In genomic region chr5:110300591-110300990, GRCm38 (mm10) we compare ENCODE assay signal across 27 mouse cellular contexts. TPM values are rescaled to one million over a fixed set of nuclear protein-coding genes. Genes with fewer than 3 reads are reported as not detected.
A peak's percentile ranks its signal among the peaks of the same experiment; 100 is the strongest.
DNase-seq lines count a peak whose midpoint lies in the region; ATAC-seq and TF ChIP-seq lines count a peak whose summit lies in the region.
"Had no signal": no experiment of that assay in that cellular context is flagged by ENCODE, and none has a peak within 500 bp of the region (broad histone marks: within the 10 kb centered on the region; RNA-seq: fewer than 3 reads in every experiment).

No protein-coding gene starts in this region.

- no peak for TF ChIP-seq POLR2A in kidney, adult 2 months (IDR thresholded peaks at IDR 0.05; ENCODE audit: low read depth, low read length)

- H3K36me3 ChIP-seq in kidney, adult 2 months (ENCODE audit: control insufficient read depth, insufficient read depth, low read length), result no peaks in the 10 kb centered on the region

- 92% methylated on average over 2 of the region's 2 CpGs for WGBS in kidney, adult 2 months

- ATAC-seq in activated CD4-positive, CD25-positive, alpha-beta regulatory T cell, adult 4 months, result peak; percentile 23
- ATAC-seq in inflammation-experienced regulatory T-cells, adult 6 months, result peak; percentile 32
- ATAC-seq: forebrain, embryonic 13.5 days; forebrain, embryonic 15.5 days; forebrain, postnatal 0 days had no signal

- TF ChIP-seq CTCF in kidney, adult 2 months (conservative IDR thresholded peaks at IDR 0.05; ENCODE audit: insufficient read depth, insufficient read length, low read depth, low read length), result no peak

- no peaks in the 10 kb centered on the region for H3K27me3 ChIP-seq in kidney, adult 2 months (replicated peaks; ENCODE audit: control insufficient read depth, insufficient read depth, low read length)
- H3K27me3 ChIP-seq: CH12.LX; embryonic facial prominence, embryonic 12.5 days; forebrain, embryonic 13.5 days; forebrain, embryonic 15.5 days had no signal

- peak; percentile 7 for DNase-seq in CD4-positive, CD25-positive, alpha-beta regulatory T cell, adult 2 months (ENCODE audit: low read depth, low spot score)
- no peak for DNase-seq in cerebellum, adult 8-10 months
- DNase-seq in embryo, embryonic 9.5 days (ENCODE audit: extremely low spot score), result no peak
- DNase-seq in cerebellum, postnatal 10 days, result no peak
- no peak for DNase-seq in kidney, adult 2 months
- DNase-seq: adrenal gland, adult 2 months; adrenal gland, postnatal 10 days; adrenal gland, postnatal 25 days; B cell, adult 2 months; cerebellum, adult 11 months; cerebellum, adult 18-20 months; cerebellum, adult 9-10 months; cerebellum, postnatal 14 days; cerebellum, postnatal 36 days; embryo, embryonic 11 days; forebrain, postnatal 0 days had no signal

- no peak overlapping the region for H3K4me3 ChIP-seq in kidney, adult 2 months (ENCODE audit: insufficient read depth, low read depth, low read length)
- H3K4me3 ChIP-seq: embryonic facial prominence, embryonic 10.5 days; embryonic facial prominence, embryonic 12.5 days; forebrain, embryonic 13.5 days; forebrain, embryonic 15.5 days had no signal

- no peak overlapping the region for H3K27ac ChIP-seq in kidney, adult 2 months (ENCODE audit: insufficient read depth, low read depth, low read length)
- H3K27ac ChIP-seq: embryonic facial prominence, embryonic 10.5 days; embryonic facial prominence, embryonic 12.5 days; forebrain, embryonic 13.5 days; forebrain, embryonic 15.5 days had no signal

- no peaks in the 10 kb centered on the region for H3K4me1 ChIP-seq in kidney, adult 2 months (ENCODE audit: control insufficient read depth, insufficient read depth, low read length)
- H3K4me1 ChIP-seq: embryonic facial prominence, embryonic 10.5 days; embryonic facial prominence, embryonic 12.5 days; forebrain, embryonic 13.5 days; forebrain, embryonic 15.5 days had no signal

RNA-seq across cellular contexts. Expression of gene Pole, which starts 14.5 kb away (rescaled TPM):
- polyA plus RNA-seq in activated CD4-positive, CD25-positive, alpha-beta regulatory T cell, adult 4 months (2017; shearing (Covaris generic)), result 10 to 100 TPM in 1 of 2 experiments, 1 to 10 TPM in 1; 7.5 to 12.4 TPM
- 10 to 100 TPM in 1 of 3 experiments, 1 to 10 TPM in 2; 4.2 to 16.9 (median 6.5) TPM for polyA plus RNA-seq in inflammation-experienced regulatory T-cells, adult 6 months (2017; shearing (Covaris generic))
- 1.7 and 2.0 TPM in 2 replicates for polyA plus RNA-seq in kidney, adult 2 months (2012; rRNA removed)

RNA-seq across cellular contexts. Expression of gene Pxmp2, which starts 14.6 kb away (rescaled TPM):
- 1 to 10 TPM; 3.3 to 3.8 TPM for polyA plus RNA-seq in activated CD4-positive, CD25-positive, alpha-beta regulatory T cell, adult 4 months (2017; shearing (Covaris generic))
- 1 to 10 TPM; 2.7 to 4.2 (median 3.1) TPM for polyA plus RNA-seq in inflammation-experienced regulatory T-cells, adult 6 months (2017; shearing (Covaris generic))
- polyA plus RNA-seq in kidney, adult 2 months (2012; rRNA removed), result 73.1 and 83.7 TPM in 2 replicates

RNA-seq across cellular contexts. Expression of gene Pgam5, which starts 30.9 kb away (rescaled TPM):
- polyA plus RNA-seq in activated CD4-positive, CD25-positive, alpha-beta regulatory T cell, adult 4 months (2017; shearing (Covaris generic)), result 10 to 100 TPM; 28.0 to 30.1 TPM
- polyA plus RNA-seq in inflammation-experienced regulatory T-cells, adult 6 months (2017; shearing (Covaris generic)), result 10 to 100 TPM; 20.3 to 32.8 (median 29.9) TPM
- 17.0 and 18.1 TPM in 2 replicates for polyA plus RNA-seq in kidney, adult 2 months (2012; rRNA removed)

RNA-seq across cellular contexts. Expression of gene P2rx2, which starts 42.4 kb away (rescaled TPM):
- polyA plus RNA-seq in activated CD4-positive, CD25-positive, alpha-beta regulatory T cell, adult 4 months (2017; shearing (Covaris generic)), result not detected
- not detected for polyA plus RNA-seq in inflammation-experienced regulatory T-cells, adult 6 months (2017; shearing (Covaris generic))
- polyA plus RNA-seq in kidney, adult 2 months (2012; rRNA removed), result 0.59 and 0.90 TPM in 2 replicates
- polyA plus RNA-seq: G1E had no signal

RNA-seq across cellular contexts. Expression of gene Lrcol1, which starts 43.9 kb away (rescaled TPM):
- not detected for polyA plus RNA-seq in activated CD4-positive, CD25-positive, alpha-beta regulatory T cell, adult 4 months (2017; shearing (Covaris generic))
- polyA plus RNA-seq in inflammation-experienced regulatory T-cells, adult 6 months (2017; shearing (Covaris generic)), result under 1 TPM in 1 of 3 experiments, not detected in 2; 0.49 TPM
- polyA plus RNA-seq in kidney, adult 2 months (2012; rRNA removed), result not detected in 2 replicates
- polyA plus RNA-seq: adrenal gland, adult 2 months; brain, embryonic 14.5 days; embryonic facial prominence, embryonic 10.5 days; embryonic facial prominence, embryonic 12.5 days; embryonic facial prominence, embryonic 14.5 days; forebrain, embryonic 11.5 days; forebrain, embryonic 13.5 days; forebrain, embryonic 15.5 days; forebrain, postnatal 0 days; G1E had no signal

Comparison
In these comparisons a context has a peak if more than half of its experiments do, and no peak if none do; other contexts are left out.
1. RNA of gene Pxmp2, which starts 14.6 kb away (polyA plus RNA-seq): 73.1 to 83.7 TPM in kidney, adult 2 months; 3.3 to 3.8 TPM in activated CD4-positive, CD25-positive, alpha-beta regulatory T cell, adult 4 months and 2.7 to 4.2 TPM in inflammation-experienced regulatory T-cells, adult 6 months; every median in the first group is over 10 times any median in the second.